Mouse (Mus musculus) gonadal fat pad, adult 2 months (tissue): ENCODE results near the gene Ssbp3. TPM values are rescaled to one million over a fixed set of nuclear protein-coding genes. Genes with fewer than 3 reads are reported as not detected.

Source experiments
- DNase-seq: peaks from one replicate; pipeline ENCODE4 v3.0.0-alpha.2; 2012; ENCODE audit warnings: low read depth
- polyA plus RNA-seq: library from polyadenylated mRNA; depleted of rRNA; stranded (reverse); fragments of >200 nt; gene quantifications from 2 replicates; pipeline ENCODE4 v1.2.3, GENCODE M21; 2012

The Ssbp3 gene
- polyA plus RNA-seq, 1 experiment, result 21.8 TPM

- DNase-seq, result no peak
These were observed 99.0 kb downstream of the Ssbp3 start for GRCm38 (mm10) chr4:107009548-107009947.

GRCm38 (mm10) chr4:107011325-107012004 lies 101.0 kb downstream of the Ssbp3 start:
- DNase-seq, result no peak

GRCm38 (mm10) chr4:107012005-107012478 lies 101.5 kb downstream of the Ssbp3 start:
- DNase-seq, result no peak

GRCm38 (mm10) chr4:107012574-107012973 lies 102.1 kb downstream of the Ssbp3 start:
- no peak for DNase-seq

GRCm38 (mm10) chr4:107013119-107013816 lies 102.8 kb downstream of the Ssbp3 start:
- DNase-seq, result no peak

GRCm38 (mm10) chr4:107013817-107014260 lies 103.3 kb downstream of the Ssbp3 start:
- DNase-seq, result no peak

- DNase-seq, result no peak
These were observed 105.5 kb downstream of the Ssbp3 start for GRCm38 (mm10) chr4:107015971-107016511.

- no peak for DNase-seq
These were observed 106.8 kb downstream of the Ssbp3 start for GRCm38 (mm10) chr4:107017257-107017656.

GRCm38 (mm10) chr4:107018521-107018920 lies 108.0 kb downstream of the Ssbp3 start:
- DNase-seq, result no peak

GRCm38 (mm10) chr4:107019027-107019426 lies 108.5 kb downstream of the Ssbp3 start:
- DNase-seq, result no peak

GRCm38 (mm10) chr4:107020287-107021000 lies 109.9 kb downstream of the Ssbp3 start:
- no peak for DNase-seq

GRCm38 (mm10) chr4:107021464-107021863 lies 111.0 kb downstream of the Ssbp3 start:
- no peak for DNase-seq

- DNase-seq, result no peak
These were observed 114.4 kb downstream of the Ssbp3 start for GRCm38 (mm10) chr4:107024899-107025298.

- DNase-seq, result no peak
These were observed 114.9 kb downstream of the Ssbp3 start for GRCm38 (mm10) chr4:107025369-107025768.

GRCm38 (mm10) chr4:107026451-107026850 lies 116.0 kb downstream of the Ssbp3 start:
- no peak for DNase-seq

GRCm38 (mm10) chr4:107035689-107036088 lies 125.2 kb downstream of the Ssbp3 start:
- DNase-seq, result no peak

GRCm38 (mm10) chr4:107036985-107037384 lies 126.5 kb downstream of the Ssbp3 start:
- no peak for DNase-seq

- DNase-seq, result no peak
These were observed 127.8 kb downstream of the Ssbp3 start for GRCm38 (mm10) chr4:107038303-107038702.

GRCm38 (mm10) chr4:107039270-107039669 lies 128.8 kb downstream of the Ssbp3 start:
- DNase-seq, result no peak

- no peak for DNase-seq
These were observed 131.8 kb downstream of the Ssbp3 start for GRCm38 (mm10) chr4:107042304-107042703.

- DNase-seq, result no peak
These were observed 134.7 kb downstream of the Ssbp3 start for GRCm38 (mm10) chr4:107045188-107045587.

GRCm38 (mm10) chr4:107047806-107048205 lies 137.3 kb downstream of the Ssbp3 start:
- DNase-seq, result no peak
